Mouse (Mus musculus) bone marrow, adult 2 months (tissue): ENCODE results near the gene Dpp10. TPM values are rescaled to one million over a fixed set of nuclear protein-coding genes. Genes with fewer than 3 reads are reported as not detected.

Source experiments
- H3K27ac ChIP-seq: fragments of 200-500 bp; 2 replicates; pipeline ENCODE4 v1.5.1; 2012; ENCODE audit warnings: low read depth, mild to moderate bottlenecking, control low read depth, inconsistent platforms, low read length; ENCODE audit not compliant: control insufficient read depth, poor library complexity, insufficient read depth
- H3K4me1 ChIP-seq: fragments of 200-500 bp; 2 replicates; pipeline ENCODE4 v1.6.1; 2011; ENCODE audit warnings: low read length; ENCODE audit not compliant: control insufficient read depth, insufficient read depth
- H3K4me3 ChIP-seq: fragments of 200-500 bp; replicated peaks from 2 replicates; pipeline ENCODE3; 2011; ENCODE audit warnings: mild to moderate bottlenecking, low read depth, low read length, control low read depth; ENCODE audit not compliant: control insufficient read depth
- CTCF ChIP-seq: fragments of 200-500 bp; IDR thresholded peaks from 2 replicates; pipeline ENCODE4 v1.5.1; 2011; ENCODE audit warnings: low read length, control low read depth; ENCODE audit not compliant: control insufficient read depth, insufficient read depth
- POLR2A ChIP-seq: fragments of 200-500 bp; IDR thresholded peaks from 2 replicates; pipeline ENCODE4 v1.6.1; 2011; ENCODE audit warnings: low read depth, mild to moderate bottlenecking, control low read depth, low read length, borderline replicate concordance; ENCODE audit not compliant: control insufficient read depth
- WGBS: fragments of 180-500 bp; shearing (Covaris S2); methylation state at CpG from one replicate; pipeline ENCODE4 v1.1.7; 2018; 5-methylcytosine and 5-hydroxymethylcytosine counted together
- polyA plus RNA-seq: library from polyadenylated mRNA; stranded (reverse); fragments of >200 nt; gene quantifications from 2 replicates; pipeline ENCODE4 v1.2.4, GENCODE M21; 2011; ENCODE audit warnings: low replicate concordance; ENCODE audit not compliant: missing spikeins, insufficient read depth, insufficient read length

Dpp10 gene
- polyA plus RNA-seq, 1 experiment, result 0.57 TPM

GRCm38 (mm10) chr1:123928003-123928370 is 117.4 kb downstream of the Dpp10 start:
- Histone ChIP-seq H3K4me3 (no peak overlapping the region), H3K27ac (no peak overlapping the region), H3K4me1 (no peaks in the 10 kb centered on the region)
- TF ChIP-seq CTCF (no peak), POLR2A (no peak)
- WGBS, result 65% methylated on average over 3 of the region's 3 CpGs

GRCm38 (mm10) chr1:123927278-123928002 is 117.9 kb downstream of the Dpp10 start:
- TF ChIP-seq POLR2A (no peak), CTCF (no peak)
- Histone ChIP-seq H3K4me1 (no peaks in the 10 kb centered on the region), H3K4me3 (no peak overlapping the region), H3K27ac (no peak overlapping the region)

- H3K27ac ChIP-seq, result no peak overlapping the region
- H3K4me3 ChIP-seq, result no peak overlapping the region
- no peak for TF ChIP-seq POLR2A
- no peaks in the 10 kb centered on the region for H3K4me1 ChIP-seq
- 59% methylated on average over 1 of the region's 1 CpGs for WGBS
Measured at GRCm38 (mm10) chr1:123924905-123925304, 120.5 kb downstream of the Dpp10 start.

- WGBS, result 66% methylated on average over 2 of the region's 2 CpGs
- Histone ChIP-seq H3K27ac (no peak overlapping the region), H3K4me1 (no peaks in the 10 kb centered on the region), H3K4me3 (no peak overlapping the region)
- TF ChIP-seq POLR2A (no peak), CTCF (no peak)
Measured at GRCm38 (mm10) chr1:123923907-123924306, 121.5 kb downstream of the Dpp10 start.

GRCm38 (mm10) chr1:123919606-123920005 is 125.8 kb downstream of the Dpp10 start:
- H3K4me3 ChIP-seq, result no peak overlapping the region
- H3K4me1 ChIP-seq, result no peaks in the 10 kb centered on the region
- no peak overlapping the region for H3K27ac ChIP-seq
- 81% methylated on average over 1 of the region's 1 CpGs for WGBS
- TF ChIP-seq POLR2A, result no peak
- no peak for TF ChIP-seq CTCF

GRCm38 (mm10) chr1:123902628-123903027 is 142.7 kb downstream of the Dpp10 start:
- Histone ChIP-seq H3K4me1 (no peaks in the 10 kb centered on the region), H3K4me3 (no peak overlapping the region), H3K27ac (no peak overlapping the region)
- no peak for TF ChIP-seq CTCF
- no peak for TF ChIP-seq POLR2A
- WGBS, result 75% methylated on average over 5 of the region's 5 CpGs

GRCm38 (mm10) chr1:123901218-123901617 is 144.1 kb downstream of the Dpp10 start:
- no peak overlapping the region for H3K4me3 ChIP-seq
- H3K27ac ChIP-seq, result no peak overlapping the region
- no peaks in the 10 kb centered on the region for H3K4me1 ChIP-seq
- TF ChIP-seq POLR2A, result no peak
- 66% methylated on average over 4 of the region's 4 CpGs for WGBS

GRCm38 (mm10) chr1:123887243-123887642 is 158.1 kb downstream of the Dpp10 start:
- TF ChIP-seq CTCF (no peak), POLR2A (no peak)
- no peak overlapping the region for H3K4me3 ChIP-seq
- H3K27ac ChIP-seq, result no peak overlapping the region
- 43% methylated on average over 1 of the region's 1 CpGs for WGBS
- H3K4me1 ChIP-seq, result no peaks in the 10 kb centered on the region

GRCm38 (mm10) chr1:123846881-123847280 is 198.5 kb downstream of the Dpp10 start:
- no peak overlapping the region for H3K4me3 ChIP-seq
- 82% methylated on average over 3 of the region's 3 CpGs for WGBS
- no peak overlapping the region for H3K27ac ChIP-seq
- no peaks in the 10 kb centered on the region for H3K4me1 ChIP-seq
- TF ChIP-seq CTCF (no peak), POLR2A (no peak)
